Mouse (Mus musculus) lung, postnatal 0 days (tissue): ENCODE measurements at regions not wholly inside any gene's neighbourhood (a gene's known extent, or its start where the extent isn't known, plus 50 kb on each side); places are given as distances from the start of the nearest gene placed in this dataset.

Experiments used
- CTCF ChIP-seq: IDR thresholded peaks from 2 replicates; pipeline ENCODE4 v1.5.1; 2016; ENCODE audit warnings: antibody characterized with exemption, mild to moderate bottlenecking
- EP300 ChIP-seq: IDR thresholded peaks from 2 replicates; pipeline ENCODE4 v1.6.1; 2016; ENCODE audit warnings: antibody characterized with exemption, mild to moderate bottlenecking, control low read depth

DNA sequence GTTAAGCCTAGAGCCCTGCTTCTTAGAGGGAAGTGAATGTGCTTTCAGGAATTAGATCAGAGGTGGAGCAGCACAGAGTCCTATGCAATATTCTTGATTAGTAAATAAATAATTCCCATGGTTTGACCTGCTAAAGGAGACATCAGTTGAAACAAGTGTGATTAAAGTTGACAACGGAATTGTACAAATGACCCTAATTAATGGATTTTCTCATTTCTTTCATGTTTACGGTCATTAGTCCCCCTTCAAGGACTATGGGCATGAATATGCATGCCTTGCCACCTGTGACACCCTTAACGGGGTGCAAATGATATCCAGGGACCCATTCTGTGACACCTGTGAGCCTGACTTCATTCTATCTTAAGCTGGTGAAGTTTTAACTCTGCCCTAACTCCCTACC lies 219.5 kb upstream of the Tenm3 start:
- TF ChIP-seq CTCF = no peak
- no peak for TF ChIP-seq EP300
